Mouse (Mus musculus): ENCODE results near the gene Pitpna. TPM values are rescaled to one million over a fixed set of nuclear protein-coding genes. Genes with fewer than 3 reads are reported as not detected.
"Not testable (repeated sequence)": the region's sequence is repeated elsewhere in the genome, so short reads cannot be mapped to it uniquely, and the experiment has no call there.

Pitpna gene
- total RNA-seq (2021), result 100 to 1,000 TPM; 130 to 139 TPM
- long read RNA-seq, experiment 1, partial matches to known transcripts, result 3 of 236 reads
- long read RNA-seq, experiment 1, other reads (novel, unspliced or antisense), result 232 of 236 reads
- long read RNA-seq, experiment 2, partial matches to known transcripts, result 10 of 135 reads
- long read RNA-seq, experiment 2, other reads (novel, unspliced or antisense), result 125 of 135 reads

- peak; percentile 98 for DNase-seq
Measured at GRCm38 (mm10) chr11:75587493-75588284, at the start of gene Pitpna. Gene Pitpna, plus strand, starts transcription at chr11:75588097.

GRCm38 (mm10) chr11:75538184-75538969, 49.5 kb upstream of the Pitpna start:
- no peak for DNase-seq

GRCm38 (mm10) chr11:75538970-75539299, 49.0 kb upstream of the Pitpna start:
- no peak for DNase-seq

GRCm38 (mm10) chr11:75540209-75540608, 47.7 kb upstream of the Pitpna start:
- DNase-seq, result no peak

- DNase-seq, result no peak
Measured at GRCm38 (mm10) chr11:75540710-75541581, 47.0 kb upstream of the Pitpna start.

- DNase-seq, result no peak
Measured at GRCm38 (mm10) chr11:75544713-75545112, 43.2 kb upstream of the Pitpna start.

GRCm38 (mm10) chr11:75546057-75546456, 41.8 kb upstream of the Pitpna start:
- no peak for DNase-seq

GRCm38 (mm10) chr11:75549658-75550111, 38.2 kb upstream of the Pitpna start:
- DNase-seq, result peak; percentile 40

GRCm38 (mm10) chr11:75550200-75550946, 37.5 kb upstream of the Pitpna start:
- DNase-seq, result no peak

GRCm38 (mm10) chr11:75551321-75551720, 36.6 kb upstream of the Pitpna start:
- no peak for DNase-seq

GRCm38 (mm10) chr11:75551961-75552441, 35.9 kb upstream of the Pitpna start:
- DNase-seq, result peak; percentile 48

- no peak for DNase-seq
Measured at GRCm38 (mm10) chr11:75552906-75553482, 34.9 kb upstream of the Pitpna start.

- DNase-seq, result not testable (repeated sequence)
Measured at GRCm38 (mm10) chr11:75556006-75556405, 31.9 kb upstream of the Pitpna start.

- DNase-seq, result no peak
Measured at GRCm38 (mm10) chr11:75557142-75557541, 30.8 kb upstream of the Pitpna start.

GRCm38 (mm10) chr11:75558101-75558500, 29.8 kb upstream of the Pitpna start:
- no peak for DNase-seq

- DNase-seq, result no peak
Measured at GRCm38 (mm10) chr11:75559870-75560504, 27.9 kb upstream of the Pitpna start.

GRCm38 (mm10) chr11:75560530-75561409, 27.1 kb upstream of the Pitpna start:
- DNase-seq, result no peak

GRCm38 (mm10) chr11:75561410-75561791, 26.5 kb upstream of the Pitpna start:
- no peak for DNase-seq

GRCm38 (mm10) chr11:75562840-75563239, 25.1 kb upstream of the Pitpna start:
- no peak for DNase-seq
